Mouse (Mus musculus): ENCODE results near the gene Polr3a.

- TF ChIP-seq CTCF (IDR thresholded peaks at IDR 0.05; ENCODE audit: control insufficient read depth, insufficient read depth, insufficient read length) (no peak), MYOG (IDR thresholded peaks at IDR 0.05; ENCODE audit: control insufficient read depth, extremely low read depth, insufficient read length) (no peak)
Observed at GRCm38 (mm10) chr14:24486241-24486767, 554 bp downstream of the Polr3a start.
